Mouse (Mus musculus): ENCODE measurements at regions not wholly inside any gene's neighbourhood (a gene's known extent, or its start where the extent isn't known, plus 50 kb on each side); places are given as distances from the start of the nearest gene placed in this dataset.

DNA sequence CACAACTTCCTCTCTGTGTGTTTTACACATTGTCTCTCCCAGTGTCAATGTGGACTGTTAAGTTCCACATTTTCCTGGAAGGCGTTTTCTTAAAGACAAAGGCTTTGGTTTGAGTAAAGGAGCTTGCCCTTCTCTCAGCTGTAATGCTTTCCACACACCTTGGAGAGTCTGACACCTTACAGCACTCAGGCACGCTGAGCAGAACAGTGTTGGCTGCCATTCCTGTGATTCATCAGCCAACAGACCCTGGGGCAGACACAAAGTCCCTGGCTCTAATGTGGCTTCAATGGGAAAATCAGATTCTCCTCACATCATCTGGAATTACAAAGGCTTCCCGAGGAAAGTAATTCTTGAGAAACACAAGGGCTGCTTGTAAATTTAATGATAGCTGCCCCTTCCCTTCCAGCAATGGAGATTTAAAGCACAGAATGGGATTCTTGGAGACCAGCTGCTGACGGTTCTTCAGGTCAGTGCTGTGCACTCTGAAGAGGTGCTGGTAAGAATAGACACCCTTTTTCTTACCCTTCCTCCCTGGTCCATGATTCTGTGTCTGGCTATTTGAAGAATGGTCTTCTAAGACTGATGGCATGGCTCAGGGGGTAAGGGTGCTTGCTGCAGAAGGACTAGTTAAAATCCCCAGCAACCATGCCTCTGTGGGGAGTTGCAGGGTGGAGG, 468.4 kb upstream of the Nr2f2 start:
- no peak for DNase-seq (ENCODE audit: low spot score)

DNA sequence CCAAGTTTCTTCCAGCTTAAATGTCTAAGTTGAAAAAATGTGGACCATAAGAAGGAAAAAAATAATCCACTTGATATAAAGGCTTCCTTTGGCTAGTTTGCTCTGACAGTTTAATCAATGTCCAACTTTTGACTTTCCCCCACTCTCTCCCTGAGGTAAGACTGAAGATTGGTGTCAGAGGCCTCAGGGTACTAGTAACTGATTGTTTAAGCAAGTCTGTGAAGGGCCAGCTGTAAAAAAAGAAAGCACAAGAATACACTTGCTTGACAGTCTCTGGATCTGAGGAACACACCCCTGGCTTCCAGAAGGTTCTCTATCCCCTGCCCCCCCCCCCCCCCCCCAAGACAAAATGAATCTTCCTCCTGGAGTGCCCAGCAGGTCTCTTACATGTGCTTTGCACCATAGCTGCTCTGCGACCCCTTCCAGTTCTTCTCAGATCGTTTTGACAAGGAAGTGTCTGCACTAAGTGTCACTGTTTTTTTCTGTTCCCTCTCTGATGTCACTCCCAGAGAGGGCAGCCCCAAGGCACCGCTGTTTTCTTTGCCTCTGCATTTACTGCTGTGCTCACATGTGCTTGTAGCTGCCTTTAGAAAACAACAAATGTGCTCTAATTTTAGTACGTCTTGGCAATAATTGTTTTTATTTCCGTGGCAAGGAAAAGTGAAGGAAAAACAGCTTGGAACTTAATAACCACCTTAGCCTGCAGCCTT, 462.1 kb upstream of the Nr2f2 start:
- no peak for DNase-seq (ENCODE audit: low spot score)

GRCm38 (mm10) chr7:70826074-70826473, 459.5 kb upstream of the Nr2f2 start:
- no peak for DNase-seq (ENCODE audit: low spot score)

DNA sequence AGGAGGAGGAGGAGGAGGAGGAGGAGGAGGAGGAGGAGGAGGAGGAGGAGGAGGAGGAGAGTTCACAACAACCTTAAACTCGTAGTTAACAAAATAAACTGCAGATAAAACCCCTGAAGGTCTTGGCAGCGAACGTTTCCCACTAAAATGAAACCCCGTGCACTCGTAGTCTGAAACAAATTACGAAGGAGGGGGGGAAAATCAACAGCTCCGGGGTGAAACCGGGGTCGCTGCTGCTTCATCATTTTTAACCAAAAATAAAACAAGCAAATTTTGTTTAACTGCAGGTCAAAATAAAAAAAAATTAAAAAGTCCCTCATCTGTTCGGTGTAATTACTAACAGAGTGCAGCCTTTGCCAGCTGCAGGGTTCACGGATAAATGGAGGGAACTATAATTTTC, 456.5 kb upstream of the Nr2f2 start:
- DNase-seq (ENCODE audit: low spot score), result no peak

DNA sequence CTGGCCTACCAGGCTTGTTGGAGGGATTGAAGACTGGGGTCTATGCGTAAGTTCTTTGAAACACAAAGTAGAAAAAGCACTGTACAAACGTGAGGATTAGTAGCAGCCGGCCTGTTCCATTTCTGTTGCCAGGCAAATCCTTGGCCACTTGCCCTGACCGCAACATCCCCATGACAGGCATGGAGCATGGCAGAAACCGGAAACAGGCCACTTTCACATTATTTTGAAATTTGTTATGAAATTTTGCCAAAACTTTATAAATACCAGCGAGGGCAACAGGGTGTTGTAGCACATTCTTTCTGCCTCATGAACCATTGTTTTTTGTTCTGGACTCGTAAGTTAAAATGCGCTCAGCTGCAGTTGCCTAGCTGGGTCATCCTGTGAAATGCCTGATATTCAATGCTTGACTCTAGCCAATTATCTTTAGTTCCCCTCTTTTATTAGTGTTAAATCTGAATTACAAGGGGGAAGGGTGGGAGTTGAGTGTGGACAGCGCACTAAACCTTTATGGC, 455.8 kb upstream of the Nr2f2 start:
- no peak for DNase-seq (ENCODE audit: low spot score)

- no peak for DNase-seq (ENCODE audit: low spot score)
Measured at GRCm38 (mm10) chr7:70821861-70822260, 455.3 kb upstream of the Nr2f2 start.

DNA sequence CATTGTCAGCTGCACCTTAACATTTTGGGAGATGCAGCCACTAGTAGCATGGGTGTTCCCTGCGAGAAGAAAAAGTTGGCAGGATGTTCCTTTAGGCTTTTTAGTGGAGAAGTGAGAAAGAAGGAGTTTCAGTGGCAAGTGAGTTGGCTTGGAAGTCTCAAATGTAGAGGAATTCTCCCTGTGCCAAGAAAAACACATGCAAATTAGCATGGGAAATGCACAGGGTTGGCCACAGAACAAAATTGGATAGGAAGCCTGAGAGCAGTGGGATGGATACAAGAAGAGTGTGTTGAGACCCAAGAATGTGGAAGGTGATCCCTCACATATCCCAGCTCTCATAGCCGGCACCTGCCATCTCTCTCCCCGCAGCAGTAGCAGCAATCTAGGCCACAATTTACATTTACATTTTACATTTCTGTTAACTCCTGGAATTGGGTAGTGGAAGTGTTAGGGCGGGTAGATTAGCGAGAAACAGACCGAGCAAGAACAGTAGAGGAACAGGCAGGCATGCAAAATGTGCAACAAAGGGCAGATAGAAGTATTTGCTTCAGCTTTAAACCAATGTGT, 450.9 kb upstream of the Nr2f2 start:
- DNase-seq (ENCODE audit: low spot score), result no peak

GRCm38 (mm10) chr7:70814391-70814790, 447.9 kb upstream of the Nr2f2 start:
- no peak for DNase-seq (ENCODE audit: low spot score)

GRCm38 (mm10) chr7:70813101-70813500, 446.6 kb upstream of the Nr2f2 start:
- no peak for DNase-seq (ENCODE audit: low spot score)

DNA sequence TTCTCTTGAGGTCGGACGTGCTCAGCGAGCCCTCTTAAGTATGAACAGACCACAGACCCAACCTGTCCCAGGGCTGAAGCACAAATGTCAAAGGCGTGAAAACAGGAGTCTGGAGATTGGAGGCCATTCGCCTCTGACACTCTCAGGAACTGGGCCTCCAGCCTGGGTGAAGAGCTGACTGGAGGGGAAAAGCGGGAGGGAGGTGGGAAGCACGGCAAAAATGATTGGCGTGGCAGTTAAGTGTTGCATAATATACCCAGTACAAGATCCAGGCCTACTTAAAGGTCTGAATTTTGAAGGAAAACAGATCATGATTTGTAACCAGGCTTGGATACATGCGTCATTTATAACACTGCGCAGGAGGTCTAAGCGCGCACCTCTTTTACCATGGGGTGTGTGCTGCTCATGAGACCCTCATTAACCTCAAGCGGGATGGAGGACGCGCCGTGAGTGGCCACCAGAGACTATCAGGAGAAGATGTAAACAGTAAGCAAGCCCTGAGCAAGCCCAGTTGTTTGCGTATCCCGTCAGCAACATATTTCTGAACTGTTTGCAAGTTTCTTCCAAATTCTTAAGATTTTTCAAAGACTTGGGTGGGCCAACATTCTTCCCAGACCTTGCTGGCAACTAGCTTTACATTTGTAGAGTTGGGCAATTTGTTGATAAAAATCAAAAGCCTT, 444.0 kb upstream of the Nr2f2 start:
- peak; percentile 63 for DNase-seq (ENCODE audit: low spot score)

- no peak for DNase-seq (ENCODE audit: low spot score)
Measured at GRCm38 (mm10) chr7:70804281-70804680, 437.7 kb upstream of the Nr2f2 start.

GRCm38 (mm10) chr7:70799976-70800375, 433.4 kb upstream of the Nr2f2 start:
- no peak for DNase-seq (ENCODE audit: low spot score)

DNA sequence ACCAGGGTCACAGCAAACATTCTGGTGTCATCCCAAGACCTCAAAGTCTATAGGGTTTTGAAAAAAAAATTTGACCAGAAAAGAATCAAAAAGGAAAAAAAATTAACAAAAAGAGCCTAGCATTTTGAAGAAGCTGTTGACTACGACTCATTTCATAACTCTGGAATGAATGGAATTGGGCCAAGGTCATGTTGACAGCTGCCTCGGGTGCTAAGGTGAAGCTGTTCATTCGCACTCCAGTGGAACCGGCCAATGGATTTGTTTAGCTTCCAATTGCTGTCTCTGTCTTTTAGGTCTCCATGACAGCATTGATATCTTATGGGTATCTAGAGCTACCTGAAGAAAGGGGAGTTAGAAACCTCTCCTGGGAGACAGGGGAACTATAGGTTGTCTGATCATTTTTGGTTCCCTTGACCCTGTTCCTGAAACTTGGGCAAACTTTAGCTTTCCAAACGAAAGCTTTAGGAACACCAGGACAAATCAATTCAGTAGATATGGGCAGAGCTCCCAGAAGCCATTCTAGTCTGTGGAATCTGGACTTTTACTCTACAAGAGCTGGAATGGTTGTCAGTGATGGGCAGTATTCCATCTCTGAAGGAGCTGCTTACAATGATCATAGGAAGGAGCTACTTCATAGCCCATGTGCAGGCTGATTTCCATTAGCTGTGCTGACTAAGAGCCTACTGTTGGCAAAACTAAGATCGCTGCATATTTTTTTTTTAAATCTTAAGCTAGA, 432.7 kb upstream of the Nr2f2 start:
- no peak for DNase-seq (ENCODE audit: low spot score)

- peak; percentile 25 for DNase-seq (ENCODE audit: low spot score)
Measured at GRCm38 (mm10) chr7:70796038-70796760, 429.7 kb upstream of the Nr2f2 start.

- peak; percentile 21 for DNase-seq (ENCODE audit: low spot score)
Measured at GRCm38 (mm10) chr7:70788902-70789796, 422.6 kb upstream of the Nr2f2 start.

GRCm38 (mm10) chr7:70787966-70788365, 421.4 kb upstream of the Nr2f2 start:
- no peak for DNase-seq (ENCODE audit: low spot score)

DNA sequence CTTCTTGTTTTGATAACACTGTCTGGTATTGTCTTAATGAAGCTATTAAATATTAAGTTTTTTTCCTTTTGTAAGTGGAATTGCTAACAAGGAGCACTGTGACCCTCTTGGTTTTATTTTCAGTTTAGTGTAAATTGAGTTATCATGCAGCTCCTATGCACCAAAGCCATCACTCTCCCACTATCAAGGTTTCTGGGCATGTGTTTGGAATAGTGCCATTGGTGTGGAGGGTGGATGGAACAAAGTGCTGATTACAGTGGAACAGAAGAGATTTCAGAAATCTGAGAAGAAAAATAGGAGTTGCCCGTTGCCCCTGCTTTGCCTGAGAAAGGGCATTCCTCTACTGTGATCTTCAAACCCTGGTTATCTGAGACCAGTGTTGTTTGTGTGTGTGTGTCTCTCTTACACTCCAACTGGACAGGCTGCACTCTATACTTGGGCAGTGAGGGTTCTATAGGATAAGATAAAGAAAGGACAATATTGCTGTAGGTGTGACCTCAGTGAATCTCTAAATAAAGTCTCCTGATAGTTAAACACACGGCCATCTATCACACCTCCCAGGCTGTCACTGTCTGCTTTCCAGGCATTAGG, 414.3 kb upstream of the Nr2f2 start:
- no peak for DNase-seq (ENCODE audit: low spot score)

- DNase-seq (ENCODE audit: low spot score), result no peak
Measured at GRCm38 (mm10) chr7:70777763-70778162, 411.2 kb upstream of the Nr2f2 start.

GRCm38 (mm10) chr7:70769655-70770054, 403.1 kb upstream of the Nr2f2 start:
- DNase-seq (ENCODE audit: low spot score), result no peak

GRCm38 (mm10) chr7:70767697-70768096, 401.2 kb upstream of the Nr2f2 start:
- no peak for DNase-seq (ENCODE audit: low spot score)
